Mouse (Mus musculus): ENCODE data around the gene Prmt3.

The Prmt3 gene

DNA sequence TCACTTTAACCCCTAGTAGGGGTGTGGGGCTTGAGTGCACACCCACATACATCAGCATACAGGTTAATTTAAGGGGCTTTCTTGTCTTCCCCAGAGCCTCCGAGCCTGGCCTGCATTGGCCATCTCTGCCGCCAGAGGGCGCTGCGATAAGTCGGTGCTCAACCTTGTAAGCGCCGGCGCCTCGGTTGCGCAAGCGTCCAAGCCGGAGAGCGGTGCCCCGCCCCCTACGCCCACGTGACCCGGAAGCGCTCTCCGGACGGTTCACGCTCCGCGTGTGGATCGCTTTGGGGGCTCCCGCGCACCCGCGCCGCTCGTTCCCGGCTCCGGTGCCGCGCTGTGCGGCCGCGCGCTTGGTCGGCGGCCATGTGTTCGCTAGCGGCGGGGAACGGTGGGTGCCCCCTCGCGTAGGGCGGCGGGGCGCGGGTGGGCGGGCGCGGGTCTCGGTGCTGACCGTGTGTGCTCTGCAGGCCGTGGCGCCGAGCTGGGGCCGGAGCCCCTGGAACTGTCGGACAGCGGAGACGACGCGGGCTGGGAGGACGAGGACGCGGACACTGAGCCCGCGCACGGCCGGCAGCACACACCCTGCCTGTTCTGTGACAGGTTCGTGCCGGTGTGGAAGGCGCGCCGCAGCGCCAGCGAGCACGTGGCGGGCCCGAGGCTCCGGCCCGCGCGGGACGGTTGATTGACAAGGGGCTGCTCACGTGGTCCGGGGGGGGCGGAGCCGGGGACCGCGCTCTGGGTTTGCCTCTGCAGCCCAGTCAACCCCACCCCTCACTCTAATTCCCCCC lies at the start of gene Prmt3:
Prmt3 (plus strand) TSS at position 233 of the 788 bp plus-strand sequence.
- peak; percentile 97 for DNase-seq (ENCODE audit: low read depth)

DNA sequence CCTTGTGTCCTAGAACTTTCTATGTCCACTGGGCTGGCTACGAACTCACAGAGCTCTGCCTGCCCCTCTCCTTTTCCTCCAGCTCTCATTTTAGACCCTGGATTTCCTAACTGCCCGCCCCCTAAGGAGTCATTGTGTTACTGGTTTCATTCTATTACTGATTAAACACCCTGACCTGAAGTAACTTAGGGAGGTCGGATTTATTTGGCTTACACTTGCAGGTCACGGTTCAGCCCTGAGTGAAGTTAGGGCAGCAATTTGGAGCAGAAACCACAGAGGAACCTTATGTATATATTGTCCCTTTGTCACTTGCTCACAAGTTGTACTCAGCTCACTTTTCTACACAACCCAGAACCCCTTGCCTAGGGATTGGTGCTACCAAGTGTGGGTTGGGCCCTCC lies 43.8 kb upstream of the Prmt3 start:
- no peak for DNase-seq (ENCODE audit: low read depth)

DNA sequence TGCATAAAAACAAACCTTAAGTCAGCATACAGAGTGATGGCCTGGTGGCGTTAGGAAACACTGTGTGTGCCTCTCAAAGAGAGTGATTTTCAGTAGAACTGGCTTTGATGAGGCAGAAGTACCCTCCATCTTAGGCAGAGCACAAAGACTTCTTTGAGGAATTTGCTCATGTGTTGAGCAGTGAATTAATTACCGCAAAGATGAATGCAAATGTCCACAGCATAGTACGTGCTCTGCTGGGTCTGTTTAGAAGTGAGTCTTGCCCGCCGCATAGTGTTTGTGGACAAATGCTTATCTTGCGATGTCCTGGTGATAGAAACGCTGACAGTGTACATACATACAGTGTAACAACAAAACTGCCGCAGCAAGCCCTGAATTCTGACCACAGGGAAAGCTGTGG lies 38.7 kb upstream of the Prmt3 start:
- DNase-seq (ENCODE audit: low read depth), result no peak

DNA sequence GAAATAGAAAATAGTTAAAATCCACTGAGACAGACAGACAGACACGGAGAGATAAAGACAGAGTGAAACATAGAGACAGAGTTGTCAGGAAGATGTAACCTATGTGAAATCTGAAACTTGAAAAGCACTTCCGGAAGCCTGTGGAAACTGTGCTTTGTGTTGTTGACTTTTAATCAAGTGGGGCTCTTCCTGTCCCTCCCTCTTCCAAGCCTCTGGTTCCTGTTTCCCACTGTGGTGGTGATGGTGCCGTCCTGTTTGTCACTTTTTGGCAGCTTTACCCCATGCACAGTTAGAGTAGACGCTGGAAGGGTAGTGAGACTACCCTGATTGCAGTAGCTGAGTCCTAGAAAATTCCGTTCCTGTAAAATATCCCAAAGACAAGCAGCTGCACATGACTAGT lies 36.7 kb upstream of the Prmt3 start:
- peak; percentile 74 for DNase-seq (ENCODE audit: low read depth)

DNA sequence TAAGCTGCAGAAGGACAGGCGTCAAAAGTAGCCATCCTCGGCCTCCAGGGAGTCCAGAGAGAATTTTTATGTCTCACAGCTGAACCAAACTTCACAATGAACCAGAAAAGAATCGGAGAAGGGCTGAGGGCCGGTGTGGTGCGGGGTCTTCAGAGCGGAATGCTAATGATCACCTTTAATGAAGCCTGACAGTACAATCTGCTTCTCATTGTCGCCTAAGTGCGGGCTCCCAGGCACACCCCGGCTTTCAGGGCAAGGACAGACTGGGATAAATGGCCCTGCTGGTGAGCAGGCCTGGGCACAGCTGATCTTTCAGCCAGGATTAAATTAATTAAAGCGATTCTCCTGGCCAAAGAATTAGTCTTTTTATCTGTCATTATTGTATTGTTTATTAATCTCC lies 36.2 kb upstream of the Prmt3 start:
- no peak for DNase-seq (ENCODE audit: low read depth)

DNA sequence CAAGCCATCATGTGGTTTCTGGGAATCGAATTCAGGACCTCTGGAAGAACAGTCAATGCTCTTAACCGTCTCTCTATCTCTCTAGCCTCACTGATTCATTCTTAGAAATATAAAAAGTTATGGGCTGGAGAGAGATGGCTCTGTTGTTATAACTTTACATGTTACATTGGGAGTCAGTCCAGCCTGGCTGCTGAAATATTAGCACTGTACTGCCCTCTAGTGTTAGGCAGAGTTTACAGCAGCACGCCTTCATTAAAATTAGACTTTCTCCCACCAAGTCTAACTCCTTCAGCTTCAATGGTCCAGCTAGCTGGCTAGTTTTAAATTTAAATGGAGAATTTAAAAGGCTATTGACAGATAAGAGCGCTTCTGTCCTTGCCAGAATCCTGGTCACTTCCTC lies 27.0 kb upstream of the Prmt3 start:
- DNase-seq (ENCODE audit: low read depth), result peak; percentile 69

DNA sequence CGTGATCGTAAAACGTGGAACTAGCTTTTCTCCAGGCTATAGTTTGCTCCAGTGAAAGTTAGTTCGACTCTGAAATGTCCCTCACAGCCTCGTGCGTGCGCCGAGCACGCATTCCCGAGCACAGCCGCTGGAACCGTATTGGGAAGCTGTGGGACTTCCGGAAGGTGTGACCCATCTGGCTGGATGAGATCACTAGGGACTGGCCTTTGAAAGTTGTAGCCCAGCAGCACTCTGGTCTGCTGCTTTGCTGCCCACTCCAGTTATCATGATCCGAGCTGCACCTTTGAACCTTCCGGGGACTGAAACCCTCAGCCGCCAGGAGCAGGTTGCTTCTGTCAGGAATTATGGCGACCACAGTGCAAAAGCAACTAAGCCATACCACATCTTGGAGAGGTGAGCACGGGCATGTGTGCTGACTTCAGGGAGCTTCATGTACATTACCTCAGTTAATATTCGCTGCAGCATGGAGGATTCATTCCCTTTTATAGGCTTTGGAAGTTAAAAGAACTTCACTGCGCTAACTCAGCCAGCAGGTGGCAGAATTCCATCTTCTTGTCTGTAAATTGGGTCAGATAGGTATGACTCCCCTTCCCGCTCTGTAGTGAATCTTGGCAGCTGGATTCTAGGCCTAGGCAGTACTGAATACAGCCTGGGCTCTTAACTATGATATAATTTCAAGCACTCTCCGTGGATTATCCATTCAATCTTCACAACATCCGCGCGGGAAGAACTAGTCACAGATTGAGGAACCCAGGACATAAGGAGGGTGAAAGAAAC lies 25.2 kb upstream of the Prmt3 start:
- DNase-seq (ENCODE audit: low read depth), result peak; percentile 79

DNA sequence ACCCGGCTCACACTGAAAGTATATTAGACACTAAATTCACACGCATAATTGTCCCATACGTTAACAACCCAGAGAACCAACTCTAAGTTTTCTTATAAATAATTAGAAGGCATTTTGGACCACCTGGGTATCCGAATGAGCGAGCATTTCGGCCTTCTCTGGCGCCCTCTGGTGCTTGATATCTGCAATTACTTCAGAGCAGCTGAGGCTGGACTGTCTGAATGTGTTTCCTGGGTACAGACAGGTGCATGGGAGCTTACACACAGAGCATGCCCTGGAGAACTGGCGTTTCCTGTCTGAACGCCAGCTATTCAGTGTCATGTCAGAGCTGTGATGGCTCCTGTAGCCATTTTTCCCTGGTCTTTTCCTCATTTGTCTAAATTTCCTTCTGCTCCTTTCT lies 23.4 kb upstream of the Prmt3 start:
- DNase-seq (ENCODE audit: low read depth), result peak; percentile 85

DNA sequence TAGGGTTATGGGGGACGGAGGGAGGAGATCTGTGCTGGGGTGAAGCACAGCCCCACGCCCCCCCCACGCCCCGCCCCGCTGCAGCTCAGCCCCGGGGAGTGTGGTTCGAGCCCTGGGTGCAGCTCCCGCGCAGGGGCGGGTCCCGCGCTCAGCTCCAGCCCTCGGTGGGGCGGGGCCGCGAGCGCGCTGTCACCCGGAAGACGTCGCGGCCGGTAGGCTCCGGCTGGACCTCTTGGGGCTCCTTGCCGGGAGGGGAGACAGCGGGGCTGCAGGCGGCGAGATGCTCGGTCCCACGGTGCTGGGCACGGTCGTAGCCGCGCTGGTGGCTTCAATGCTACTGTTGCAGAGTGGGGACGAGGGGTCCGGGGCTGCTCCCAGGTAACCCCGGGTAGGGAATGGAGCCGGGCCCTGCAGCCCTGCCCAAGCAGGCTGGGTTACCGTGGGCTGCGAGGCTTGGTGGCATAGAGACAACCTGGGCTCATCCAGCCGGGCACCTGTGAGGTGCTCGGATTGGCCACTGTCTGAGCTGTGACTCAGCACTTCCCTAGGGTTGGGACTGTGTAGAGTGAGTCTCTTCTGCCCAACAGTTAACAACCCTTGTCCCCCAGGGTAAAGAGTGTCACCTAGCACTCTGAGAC lies 19.1 kb upstream of the Prmt3 start, which contains the start of gene Htatip2:
Htatip2 (plus strand) TSS at position 182 of the 638 bp plus-strand sequence.
- DNase-seq (ENCODE audit: low read depth), result peak; percentile 84

DNA sequence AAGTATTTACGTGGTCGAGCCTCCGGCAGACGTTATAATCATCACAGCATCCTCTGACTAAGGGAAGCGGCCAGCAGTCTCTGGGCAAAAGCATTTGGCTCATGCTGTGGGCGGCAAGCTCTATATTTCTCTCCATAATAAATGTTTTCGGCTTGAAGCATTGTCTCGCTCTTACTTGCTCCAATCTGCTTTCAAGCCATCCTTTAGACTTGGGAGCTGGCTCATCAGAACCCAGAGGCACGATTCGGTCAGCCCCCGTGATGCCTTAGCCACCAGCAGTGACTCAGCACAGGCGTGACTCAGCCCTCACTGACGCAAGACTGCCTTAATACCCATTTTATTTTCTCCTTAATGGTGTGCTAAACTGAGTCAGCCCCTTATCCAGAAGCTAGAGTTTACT lies 15.5 kb upstream of the Prmt3 start:
- DNase-seq (ENCODE audit: low read depth), result no peak

DNA sequence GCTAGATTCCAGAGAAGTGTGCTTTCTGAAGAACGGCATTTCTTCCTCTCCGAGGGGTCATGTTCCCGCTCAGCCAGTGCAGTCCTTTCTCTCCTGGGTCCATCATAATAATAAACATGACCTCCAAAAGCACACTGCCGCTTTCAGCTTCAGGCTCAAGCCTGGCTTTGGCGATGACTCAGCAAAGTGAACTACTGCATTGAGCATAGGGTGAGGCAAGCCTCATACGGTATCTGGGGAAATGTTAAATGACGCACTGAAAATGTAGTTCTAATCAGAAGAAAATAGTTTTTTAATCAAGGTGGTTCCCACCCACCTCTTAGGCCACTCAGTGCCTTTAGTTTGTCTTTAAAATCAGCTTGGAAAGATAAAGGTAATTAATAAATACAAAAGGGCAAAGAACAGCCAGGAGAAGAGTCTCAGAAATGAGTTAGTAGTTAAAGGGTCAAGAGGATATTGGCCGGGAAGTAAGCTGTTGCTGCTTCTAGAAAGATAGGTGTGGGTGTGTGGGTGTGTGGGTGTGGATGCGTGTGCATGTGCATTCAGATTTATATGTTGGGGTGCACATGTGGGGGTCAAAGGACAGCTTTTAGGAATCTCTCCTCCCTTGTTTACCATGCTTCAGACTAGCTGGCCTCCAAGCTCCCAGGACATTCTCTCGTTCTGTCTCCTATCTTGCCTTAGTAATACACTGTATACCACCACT lies 14.0 kb upstream of the Prmt3 start:
- no peak for DNase-seq (ENCODE audit: low read depth)

DNA sequence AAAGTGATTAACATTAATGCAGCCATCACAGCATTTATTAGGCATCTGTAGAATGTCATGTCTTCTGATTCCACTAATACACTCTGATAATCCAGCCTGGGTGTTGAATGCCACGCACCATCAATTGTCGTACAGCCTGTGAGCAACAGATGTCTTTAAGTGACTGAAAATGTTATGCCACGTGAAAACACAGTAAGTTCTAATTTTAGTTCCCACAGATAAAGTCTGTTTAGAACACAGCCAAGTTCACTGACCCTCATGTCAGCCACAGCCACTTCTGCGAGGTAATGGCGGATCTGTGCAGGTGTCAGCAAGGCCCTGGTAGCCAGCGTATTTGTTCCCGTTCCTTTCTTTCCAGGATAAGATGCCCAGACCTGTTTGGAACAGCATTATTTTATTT lies 12.0 kb upstream of the Prmt3 start:
- no peak for DNase-seq (ENCODE audit: low read depth)

DNA sequence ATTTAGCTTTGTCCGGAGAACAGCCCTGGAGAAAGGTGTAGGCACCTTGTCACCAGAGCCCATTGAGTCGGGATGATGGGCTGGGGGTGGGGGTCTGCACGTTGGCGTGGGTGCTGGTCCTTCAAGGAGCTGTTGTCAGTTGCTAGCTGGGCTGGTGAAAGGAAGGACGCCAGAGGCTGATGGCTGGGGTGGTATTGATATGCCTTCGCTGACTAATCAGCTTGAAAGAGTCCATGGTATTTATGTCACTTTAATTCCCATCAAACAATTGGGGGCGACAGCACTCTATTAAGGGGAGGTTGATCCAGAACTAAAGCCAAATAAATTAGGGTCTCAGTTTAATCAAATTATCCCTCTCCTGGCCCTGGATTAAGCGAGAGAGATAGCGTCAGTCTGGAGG lies 9.6 kb upstream of the Prmt3 start:
- no peak for DNase-seq (ENCODE audit: low read depth)

DNA sequence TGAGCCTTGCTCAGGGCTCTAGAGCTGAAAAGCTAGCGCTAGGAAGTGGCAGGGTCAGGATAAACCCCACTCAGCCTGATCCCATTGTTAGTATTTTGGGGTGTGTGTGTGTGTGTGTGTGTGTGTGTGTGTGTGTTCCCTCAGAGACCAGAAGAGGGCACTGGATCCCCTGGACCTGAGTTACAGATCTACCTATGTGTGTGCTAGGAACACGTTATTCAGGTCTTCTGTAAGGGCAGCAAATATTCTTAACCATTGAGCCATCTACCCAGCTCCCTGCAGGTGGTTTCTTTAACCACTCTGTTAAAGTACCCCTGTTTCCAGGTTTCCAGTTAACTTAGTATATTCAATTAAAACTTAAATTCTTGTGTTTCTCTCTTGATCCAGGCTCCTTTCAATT lies 3.8 kb upstream of the Prmt3 start:
- DNase-seq (ENCODE audit: low read depth), result no peak

DNA sequence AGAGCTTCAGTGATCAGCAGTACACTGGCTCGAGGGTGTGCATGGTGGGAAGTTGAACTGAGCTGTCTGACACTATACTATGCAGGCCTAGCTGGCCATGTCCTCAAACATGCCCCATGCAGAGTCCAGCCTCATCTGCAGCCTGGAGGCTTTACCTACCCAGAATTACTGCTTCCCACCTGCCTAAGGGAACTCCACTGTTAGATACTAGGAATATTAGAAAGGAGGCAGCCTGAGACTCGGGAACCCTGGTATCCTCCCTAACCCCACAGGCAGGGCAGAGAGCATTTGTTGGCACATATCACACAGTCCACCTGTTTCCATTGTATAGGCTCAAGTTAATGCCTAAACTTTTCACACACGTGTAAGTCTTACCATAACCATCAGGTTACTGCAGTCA lies 561 bp upstream of the Prmt3 start:
- DNase-seq (ENCODE audit: low read depth), result no peak

DNA sequence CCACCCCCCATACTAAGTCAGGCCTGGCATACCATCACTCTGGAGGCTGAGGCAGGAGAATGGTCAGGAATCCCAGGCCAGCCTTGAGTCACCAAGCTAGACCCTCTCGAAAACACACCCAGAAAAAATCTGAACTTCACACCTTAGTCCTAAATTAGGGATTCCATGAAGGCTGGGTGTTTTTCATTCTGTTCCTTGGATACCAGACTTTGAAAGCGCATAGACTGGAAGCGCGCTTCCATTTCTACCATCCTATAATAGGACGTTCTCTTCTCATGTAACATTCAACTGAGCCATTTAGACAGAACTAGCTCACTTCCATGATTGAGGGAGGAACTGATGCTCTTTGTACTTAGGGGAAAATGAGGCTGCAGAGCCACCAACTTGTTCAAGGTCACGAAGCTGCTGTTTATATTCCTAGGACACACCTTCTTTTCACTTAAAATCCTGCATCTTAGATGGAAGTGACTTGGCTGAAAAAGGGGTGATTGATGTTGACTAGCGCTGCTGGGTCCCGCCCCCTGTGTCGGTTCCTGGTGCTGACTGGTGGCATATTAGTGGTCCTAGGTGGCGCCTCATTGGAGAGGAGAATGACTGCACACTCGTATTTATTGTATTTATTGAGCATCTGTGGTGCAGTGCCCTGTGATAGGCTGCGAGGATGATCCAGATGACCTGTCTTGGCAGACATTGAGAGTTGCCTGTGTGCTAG lies 914 bp downstream of the Prmt3 start:
- DNase-seq (ENCODE audit: low read depth), result peak; percentile 46

DNA sequence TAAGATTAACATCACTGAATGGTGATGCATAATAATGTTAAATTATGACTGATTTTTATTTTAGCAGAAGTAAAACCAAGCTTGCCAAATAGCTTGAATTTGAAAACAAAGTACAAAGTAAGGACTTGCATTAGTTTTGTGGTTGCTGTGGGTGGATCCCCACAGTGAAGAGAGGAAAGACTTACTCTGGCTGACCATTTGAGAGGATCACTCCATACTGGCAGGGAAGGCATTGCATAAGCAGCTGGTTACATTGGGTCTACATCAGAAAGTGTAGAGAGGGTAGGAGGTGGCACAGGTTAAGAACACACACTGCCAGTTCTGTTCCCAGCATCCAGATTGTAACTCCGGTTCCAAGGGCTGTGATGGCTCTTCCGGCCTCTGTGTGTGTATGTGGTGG lies 4.9 kb downstream of the Prmt3 start:
- DNase-seq (ENCODE audit: low read depth), result no peak

DNA sequence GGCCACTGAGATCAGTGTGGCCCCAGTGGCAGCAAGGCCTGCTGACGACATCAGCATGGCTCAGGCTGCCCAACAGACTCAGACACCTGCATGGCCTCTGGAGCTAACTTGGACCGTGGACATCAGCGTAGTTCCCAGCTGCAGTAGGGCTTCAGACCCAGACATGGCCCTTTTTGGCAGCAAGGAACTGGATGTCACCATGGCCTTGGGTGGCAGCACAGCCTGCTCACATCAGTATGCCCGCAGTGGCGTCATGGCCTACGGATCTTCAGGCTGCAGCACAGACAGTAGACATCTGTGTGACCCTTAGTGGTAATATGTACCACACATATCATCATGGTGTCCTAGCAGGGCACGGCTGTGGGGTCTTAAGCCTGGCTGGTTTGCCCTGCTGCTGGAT lies 7.0 kb downstream of the Prmt3 start:
- DNase-seq (ENCODE audit: low read depth), result no peak

DNA sequence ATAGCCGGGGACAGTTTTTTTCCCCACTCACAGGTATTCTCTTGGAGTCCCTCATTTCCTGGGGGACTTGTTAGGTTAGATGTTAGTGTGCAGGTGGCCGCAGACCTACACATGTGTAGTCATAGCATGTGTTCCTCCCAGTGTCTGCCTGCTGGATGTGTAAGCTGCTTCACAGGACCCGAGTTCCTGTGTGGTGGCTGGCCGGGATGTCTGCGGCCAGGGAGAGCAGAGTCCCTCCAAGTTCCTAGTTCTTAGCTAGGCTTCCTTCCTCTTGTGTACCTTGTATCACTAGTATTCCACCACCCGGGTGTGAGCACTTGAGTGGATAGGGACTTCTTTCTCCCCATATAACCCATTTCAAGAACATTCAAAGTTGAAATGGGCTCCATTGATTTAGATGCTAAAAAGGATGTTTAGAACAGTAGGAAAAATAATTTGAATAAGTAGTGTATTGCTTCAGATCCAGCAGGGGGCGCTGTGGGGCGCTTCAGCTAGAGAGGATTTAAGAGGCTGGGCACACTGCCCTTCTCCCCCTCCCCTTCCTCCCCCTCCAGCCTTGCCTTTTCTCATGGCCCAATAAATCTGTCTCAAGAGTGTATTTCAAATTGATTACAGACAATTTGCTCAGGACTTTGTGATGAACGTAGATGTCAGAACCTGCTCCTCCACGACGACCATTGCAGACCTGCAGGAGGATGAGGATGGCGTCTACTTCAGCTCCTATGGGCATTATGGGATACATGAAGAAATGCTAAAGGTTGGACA lies 8.7 kb downstream of the Prmt3 start:
- peak; percentile 78 for DNase-seq (ENCODE audit: low read depth)

DNA sequence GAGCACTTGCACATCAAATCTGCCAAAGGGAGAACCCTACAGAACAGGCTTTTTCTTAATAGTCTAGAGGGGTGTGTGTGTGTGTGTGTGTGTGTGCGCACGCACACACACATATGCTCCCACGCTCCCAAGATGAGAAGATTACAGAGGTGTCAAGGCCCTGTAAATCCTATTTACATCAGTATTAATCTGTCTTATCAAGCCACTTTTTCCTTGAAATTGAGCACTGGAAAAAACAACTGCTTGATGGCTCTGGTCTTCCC lies 9.2 kb downstream of the Prmt3 start:
- no peak for DNase-seq (ENCODE audit: low read depth)

DNA sequence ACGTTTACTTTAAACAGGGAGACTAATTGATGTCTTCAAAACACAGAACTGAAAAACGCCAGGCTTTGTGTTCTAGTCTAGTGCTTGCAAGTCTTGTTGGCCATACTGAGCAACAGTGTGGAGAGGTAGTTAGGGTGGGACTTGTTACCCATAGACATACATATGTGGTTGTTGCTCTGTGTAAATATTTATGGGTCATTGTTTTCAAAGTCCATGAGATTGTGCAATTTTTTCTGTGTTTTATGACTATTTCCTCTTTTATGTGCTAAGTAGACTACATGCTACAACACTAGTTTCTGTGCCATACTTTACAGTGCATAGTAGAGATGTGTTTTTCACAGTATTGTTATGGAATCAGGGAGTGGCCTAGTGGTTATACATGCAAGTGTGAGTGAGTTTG lies 16.2 kb downstream of the Prmt3 start:
- no peak for DNase-seq (ENCODE audit: low read depth)

Data from induced T-regulatory cell, adult 2 months (primary cell).